Mouse (Mus musculus) C2C12 (cell line): Measurements from ENCODE around the gene Nkain4.

Experiments
- CEBPB ChIP-seq: IDR thresholded peaks from one replicate; pipeline ENCODE4 v1.6.1; 2011; ENCODE audit warnings: low read depth, mild to moderate bottlenecking, control low read depth, moderate library complexity
- CTCF ChIP-seq: IDR thresholded peaks from one replicate; pipeline ENCODE4 v1.5.1; 2011; ENCODE audit not compliant: control insufficient read depth, insufficient read depth, insufficient read length
- FOSL1 ChIP-seq: IDR thresholded peaks from one replicate; pipeline ENCODE4 v1.8.0; 2011; ENCODE audit warnings: mild to moderate bottlenecking, low read length; ENCODE audit not compliant: poor library complexity, insufficient read depth, severe bottlenecking
- MAX ChIP-seq: IDR thresholded peaks from one replicate; pipeline ENCODE4 v1.6.1; 2011; ENCODE audit warnings: mild to moderate bottlenecking, control low read depth
- MYOG ChIP-seq: IDR thresholded peaks from one replicate; pipeline ENCODE4 v1.6.1; 2011; ENCODE audit not compliant: control insufficient read depth, insufficient read length; ENCODE audit errors: extremely low read depth
- USF1 ChIP-seq: IDR thresholded peaks from one replicate; pipeline ENCODE4 v1.6.1; 2011; ENCODE audit warnings: low read depth, mild to moderate bottlenecking, control low read depth, moderate library complexity

DNA sequence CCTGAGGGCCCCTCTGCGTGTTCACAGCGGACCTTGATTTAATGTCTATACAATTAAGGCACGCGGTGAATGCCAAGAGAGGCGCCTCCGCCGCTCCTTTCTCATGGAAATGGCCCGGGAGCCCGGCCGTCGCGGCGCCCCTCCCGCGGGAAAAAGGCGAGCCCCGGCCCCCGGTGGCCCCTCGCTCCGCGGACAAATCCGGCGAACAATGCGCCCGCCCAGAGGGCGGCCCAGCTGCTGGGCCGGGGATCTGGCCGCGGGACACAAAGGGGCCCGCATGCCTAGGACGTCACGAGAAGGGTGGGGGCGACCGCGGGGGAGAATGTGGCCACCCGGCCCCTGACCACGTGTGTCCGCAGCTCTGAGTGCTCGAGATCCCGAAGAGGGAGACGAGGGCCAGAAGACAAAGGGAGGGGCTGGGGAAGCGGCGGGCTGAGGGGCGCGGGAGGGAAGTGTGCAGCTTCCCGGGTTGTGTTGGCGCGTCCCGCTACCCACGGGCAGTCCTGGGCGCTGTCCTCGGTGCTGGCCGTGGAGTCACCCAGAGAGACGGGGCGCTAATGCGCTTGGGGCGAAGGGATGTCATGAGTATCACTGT lies 60.4 kb downstream of the Nkain4 start:
- TF ChIP-seq MYOG (no peak), CTCF (no peak), USF1 (no peak), CEBPB (no peak), FOSL1 (no peak), MAX (no peak)
